Mouse (Mus musculus): ENCODE measurements around the gene Gm13769. TPM values are rescaled to one million over a fixed set of nuclear protein-coding genes. Genes with fewer than 3 reads are reported as not detected.
"Not testable (repeated sequence)": the region's sequence is repeated elsewhere in the genome, so short reads cannot be mapped to it uniquely, and the experiment has no call there.

Gene Gm13769
- total RNA-seq (2021): under 1 TPM in 1 of 2 experiments, not detected in 1; 0.24 TPM

- intact Hi-C loops (cut with DNase I); DNase-seq: not testable (repeated sequence)
Observed at GRCm38 (mm10) chr2:90321900-90322299, at the start of gene Gm13769. Gene Gm13769, plus strand, starts transcription at chr2:90322200.

- intact Hi-C loops (cut with DNase I): no loop called here
- DNase-seq: no peak
Observed at GRCm38 (mm10) chr2:90292741-90293140, 29.3 kb upstream of the Gm13769 start, which contains the start of gene Olfr1272. Gene Olfr1272, minus strand, starts transcription at chr2:90292841.

DNA sequence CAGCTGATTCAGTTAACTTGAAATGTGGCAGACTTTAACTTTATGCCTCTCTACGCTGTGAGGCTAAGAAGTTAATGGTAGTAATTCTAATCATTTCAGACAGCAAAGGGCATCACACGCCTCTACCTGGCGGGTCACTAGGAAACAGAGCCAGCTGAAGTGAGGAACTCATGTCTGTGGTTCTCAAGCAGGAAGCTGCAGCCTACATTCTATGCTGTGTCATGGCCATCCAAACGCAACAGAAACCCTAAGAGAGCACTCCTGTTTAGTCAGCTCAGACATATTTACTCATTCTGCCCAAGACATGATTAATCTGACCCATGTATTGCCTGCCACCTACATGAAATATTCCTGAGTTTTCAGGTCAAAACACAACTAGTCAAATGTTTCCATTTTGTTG, 24.7 kb downstream of the Gm13769 start:
- DNase-seq; intact Hi-C loops (cut with DNase I): not testable (repeated sequence)

- intact Hi-C loops (cut with DNase I); DNase-seq: not testable (repeated sequence)
Observed at GRCm38 (mm10) chr2:90351047-90351446, 29.0 kb downstream of the Gm13769 start.

- intact Hi-C loops (cut with DNase I); DNase-seq: not testable (repeated sequence)
Observed at GRCm38 (mm10) chr2:90351540-90351939, 29.5 kb downstream of the Gm13769 start.

DNA sequence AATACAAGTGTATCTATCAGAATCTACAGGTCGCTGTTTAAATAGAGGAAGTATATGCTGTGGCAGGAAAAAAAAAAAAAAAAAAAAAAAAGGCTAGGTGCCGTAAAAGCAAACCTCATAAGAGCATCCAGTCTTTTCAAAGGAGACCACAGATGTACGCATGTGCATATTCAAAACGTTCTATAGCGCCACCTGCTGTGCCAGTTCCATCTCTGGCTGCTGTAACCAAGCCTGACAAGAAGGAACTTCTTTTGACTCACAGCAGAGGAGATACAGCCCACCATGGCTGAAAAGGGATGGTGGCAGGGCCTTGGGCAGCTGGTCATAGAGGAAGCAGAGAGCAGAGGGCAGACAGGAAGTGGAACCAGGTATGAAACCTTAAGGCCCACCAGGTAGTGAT, 37.2 kb downstream of the Gm13769 start:
- DNase-seq; intact Hi-C loops (cut with DNase I): not testable (repeated sequence)

GRCm38 (mm10) chr2:90360199-90360598, 38.2 kb downstream of the Gm13769 start:
- intact Hi-C loops (cut with DNase I); DNase-seq: not testable (repeated sequence)

Other genes starting within 250 kb of the Gm13769 start
- gene Olfr1269, start 200.8 kb upstream of the Gm13769 start, total RNA-seq (2021): not detected
- not detected for gene Olfr32, start 179.9 kb upstream of the Gm13769 start, total RNA-seq (2021)
- not detected for gene Olfr1270, start 169.1 kb upstream of the Gm13769 start, total RNA-seq (2021)
- under 1 TPM in 1 of 2 experiments, not detected in 1; 0.32 TPM for gene Olfr1506, start 97.7 kb upstream of the Gm13769 start, total RNA-seq (2021)
- gene Olfr142, start 64.6 kb upstream of the Gm13769 start, total RNA-seq (2021): not detected
- not detected for gene Olfr1271, start 51.2 kb upstream of the Gm13769 start, total RNA-seq (2021)
- not detected for gene Olfr1272, start 29.4 kb upstream of the Gm13769 start, total RNA-seq (2021)
- not detected for gene Olfr1274-ps, start 76.5 kb downstream of the Gm13769 start, total RNA-seq (2021)

All from left cerebral cortex, postnatal 4 days (tissue).